Mouse (Mus musculus): Measurements from ENCODE around the gene Tmem50a.

DNA sequence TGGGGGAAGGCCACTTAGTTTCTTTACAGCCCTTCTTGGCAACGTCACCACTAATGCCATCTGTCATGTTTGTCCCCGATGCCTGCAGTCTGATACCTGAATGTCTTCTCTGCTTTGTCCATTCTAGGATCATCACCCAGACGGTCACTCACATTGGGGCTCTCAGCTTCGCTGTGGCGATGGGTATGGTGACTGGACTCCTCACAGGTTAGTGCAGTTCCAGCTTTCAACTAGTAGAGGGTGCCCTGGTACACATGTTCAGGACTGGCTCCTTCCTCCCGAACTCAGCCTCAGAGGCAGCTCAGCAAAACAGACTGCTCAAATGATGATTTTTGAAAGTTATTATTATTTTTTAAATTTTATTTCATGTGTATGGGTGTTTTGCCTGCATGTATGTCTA is 22.7 kb downstream of the Tmem50a start:
- TF ChIP-seq CTCF (IDR thresholded peaks at IDR 0.05; ENCODE audit: insufficient read depth, low read length) (peak; percentile 8; the same call in 1 of the 2 replicates), POLR2A (IDR thresholded peaks at IDR 0.05; ENCODE audit: borderline replicate concordance, extremely low read depth, low read depth, low read length) (no peak)
